Mouse (Mus musculus): Measurements from ENCODE around the gene Echdc3.

Gene Echdc3

GRCm38 (mm10) chr2:6226361-6227058 lies 13.7 kb upstream of the Echdc3 start:
- no peak for DNase-seq (ENCODE audit: low read depth, low spot score)

- DNase-seq (ENCODE audit: low read depth, low spot score), result peak; percentile 78
These were observed 7.4 kb upstream of the Echdc3 start for GRCm38 (mm10) chr2:6220141-6220805.

GRCm38 (mm10) chr2:6212327-6212723 lies 508 bp downstream of the Echdc3 start:
- DNase-seq (ENCODE audit: low read depth, low spot score), result no peak

- DNase-seq (ENCODE audit: low read depth, low spot score), result no peak
These were observed 2.0 kb downstream of the Echdc3 start for GRCm38 (mm10) chr2:6210840-6211239.

GRCm38 (mm10) chr2:6209746-6210145 lies 3.1 kb downstream of the Echdc3 start:
- no peak for DNase-seq (ENCODE audit: low read depth, low spot score)

GRCm38 (mm10) chr2:6209116-6209515 lies 3.7 kb downstream of the Echdc3 start:
- DNase-seq (ENCODE audit: low read depth, low spot score), result no peak

- DNase-seq (ENCODE audit: low read depth, low spot score), result no peak
These were observed 5.1 kb downstream of the Echdc3 start for GRCm38 (mm10) chr2:6207736-6208135.

- no peak for DNase-seq (ENCODE audit: low read depth, low spot score)
These were observed 16.4 kb downstream of the Echdc3 start for GRCm38 (mm10) chr2:6196363-6196973.

GRCm38 (mm10) chr2:6195468-6196239 lies 17.2 kb downstream of the Echdc3 start:
- no peak for DNase-seq (ENCODE audit: low read depth, low spot score)

- DNase-seq (ENCODE audit: low read depth, low spot score), result no peak
These were observed 18.3 kb downstream of the Echdc3 start for GRCm38 (mm10) chr2:6194497-6194896.

GRCm38 (mm10) chr2:6193591-6193973 lies 19.3 kb downstream of the Echdc3 start:
- DNase-seq (ENCODE audit: low read depth, low spot score), result no peak

- peak; percentile 74 for DNase-seq (ENCODE audit: low read depth, low spot score)
These were observed 19.8 kb downstream of the Echdc3 start for GRCm38 (mm10) chr2:6192820-6193590.

- DNase-seq (ENCODE audit: low read depth, low spot score), result no peak
These were observed 22.8 kb downstream of the Echdc3 start for GRCm38 (mm10) chr2:6190036-6190435.

- no peak for DNase-seq (ENCODE audit: low read depth, low spot score)
These were observed 23.2 kb downstream of the Echdc3 start for GRCm38 (mm10) chr2:6189675-6189998.

- no peak for DNase-seq (ENCODE audit: low read depth, low spot score)
These were observed 23.8 kb downstream of the Echdc3 start for GRCm38 (mm10) chr2:6188891-6189674.

GRCm38 (mm10) chr2:6187418-6187817 lies 25.4 kb downstream of the Echdc3 start:
- DNase-seq (ENCODE audit: low read depth, low spot score), result no peak

GRCm38 (mm10) chr2:6186913-6187312 lies 25.9 kb downstream of the Echdc3 start:
- DNase-seq (ENCODE audit: low read depth, low spot score), result no peak

- no peak for DNase-seq (ENCODE audit: low read depth, low spot score)
These were observed 33.1 kb downstream of the Echdc3 start for GRCm38 (mm10) chr2:6179749-6180117.

- DNase-seq (ENCODE audit: low read depth, low spot score), result no peak
These were observed 33.7 kb downstream of the Echdc3 start for GRCm38 (mm10) chr2:6178901-6179748.

- DNase-seq (ENCODE audit: low read depth, low spot score), result peak; percentile 20
These were observed 39.8 kb downstream of the Echdc3 start for GRCm38 (mm10) chr2:6173013-6173412.

All from ZHBTc4 (cell line).